Mouse (Mus musculus) small intestine, adult 2 months (tissue): Measurements from ENCODE around the gene Pamr1.

Experiments used
- CTCF ChIP-seq: fragments of 200-500 bp; IDR thresholded peaks from 2 replicates; pipeline ENCODE4 v1.5.1; 2012; ENCODE audit warnings: low read depth, mild to moderate bottlenecking, control low read depth, inconsistent platforms, low read length, moderate library complexity, mixed read lengths; ENCODE audit not compliant: insufficient replicate concordance, insufficient read length; ENCODE audit errors: extremely low read depth
- POLR2A ChIP-seq: fragments of 200-500 bp; IDR thresholded peaks from 2 replicates; pipeline ENCODE4 v1.6.1; 2012; ENCODE audit warnings: low read depth, mild to moderate bottlenecking, control low read depth, inconsistent platforms, low read length, moderate library complexity

DNA sequence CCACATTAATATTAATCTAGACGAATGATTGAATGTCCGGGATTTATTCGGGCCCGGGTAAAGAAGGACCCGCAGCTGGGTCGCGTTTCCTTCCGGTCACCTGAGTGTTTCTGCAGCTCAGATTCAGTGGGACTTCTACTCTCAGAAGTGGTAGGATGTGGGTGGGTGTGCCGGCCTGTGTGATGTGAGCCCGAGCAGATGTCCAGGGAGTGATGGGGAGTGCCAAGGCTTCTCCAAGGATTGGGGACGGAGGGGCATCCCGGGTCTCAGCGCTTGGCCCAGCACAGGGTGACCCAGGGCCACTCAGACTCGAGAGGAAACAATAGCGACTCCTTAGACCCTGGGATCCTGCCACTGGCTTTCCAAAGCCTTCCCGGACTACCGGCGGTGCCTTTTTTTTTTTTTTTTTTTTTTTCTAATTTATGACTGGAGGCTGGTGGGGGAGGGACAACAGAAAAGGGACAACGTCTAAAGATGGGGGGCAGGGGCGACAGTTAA lies 108.4 kb downstream of the Pamr1 start, which contains the start of gene Slc1a2:
- TF ChIP-seq POLR2A (no peak), CTCF (no peak)
